Mouse (Mus musculus): ENCODE results near the gene Srrm2. TPM values are rescaled to one million over a fixed set of nuclear protein-coding genes. Genes with fewer than 3 reads are reported as not detected.

Srrm2 gene
- total RNA-seq, 1 experiment from 2014 or later, result 303 TPM

DNA sequence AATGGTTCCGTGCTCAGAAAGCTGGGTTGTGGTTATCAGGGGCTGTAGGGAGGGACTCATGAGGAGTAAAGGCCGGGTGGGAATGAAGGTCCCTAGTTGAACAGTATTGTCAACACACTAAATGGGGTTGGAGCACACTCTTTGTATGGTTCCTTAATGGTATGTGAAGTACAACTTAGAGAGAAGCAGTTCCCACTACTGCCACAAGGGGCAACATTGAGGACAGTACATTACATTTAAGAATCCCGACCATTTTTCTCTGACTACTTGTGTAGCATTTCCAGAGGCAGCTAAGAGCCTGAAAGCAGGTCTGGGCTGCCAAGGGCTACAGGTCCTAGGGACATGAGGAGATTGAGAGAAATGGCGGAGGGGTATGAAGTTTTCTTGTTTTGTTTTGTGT is 50.8 kb downstream of the Srrm2 start:
- peak; percentile 73; the same call in 1 of the 2 replicates for ATAC-seq (ENCODE audit: extremely low read depth, insufficient number of reproducible peaks, low FRiP score, poor library complexity, severe bottlenecking)

GRCm38 (mm10) chr17:23843141-23843811 is 52.9 kb downstream of the Srrm2 start:
- ATAC-seq (ENCODE audit: extremely low read depth, insufficient number of reproducible peaks, low FRiP score, poor library complexity, severe bottlenecking), result no peak

DNA sequence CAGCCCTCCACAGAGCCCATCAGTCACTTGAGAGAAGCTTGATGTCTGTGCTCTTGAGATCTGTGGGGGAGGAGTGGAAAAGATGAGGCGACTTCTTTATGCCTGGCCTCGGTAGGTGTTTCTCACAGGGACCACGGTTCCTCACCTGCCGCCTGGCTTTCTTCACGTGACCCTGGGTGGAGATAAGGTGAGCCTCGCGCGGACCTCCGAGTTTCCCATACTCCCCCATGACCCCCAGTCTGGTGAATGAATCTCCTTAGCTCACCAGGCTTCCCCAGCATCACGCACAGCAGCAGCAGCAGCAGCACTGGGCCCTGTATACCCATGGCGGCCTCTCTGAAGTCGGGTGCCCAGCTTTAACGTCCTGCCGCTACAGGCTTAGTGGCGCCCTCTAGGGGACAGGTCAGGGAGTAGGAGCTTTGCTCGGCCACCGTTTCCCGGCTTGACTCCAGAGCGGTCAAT is 53.5 kb downstream of the Srrm2 start, which contains the start of the genes Prss32 and Prss41:
Gene Prss32 (plus strand): TSS at position 44 of the 462 bp plus-strand sequence.
Gene Prss41 (minus strand): TSS at position 361 of the 462 bp plus-strand sequence.
- peak; percentile 60 for ATAC-seq (ENCODE audit: extremely low read depth, insufficient number of reproducible peaks, low FRiP score, poor library complexity, severe bottlenecking)

DNA sequence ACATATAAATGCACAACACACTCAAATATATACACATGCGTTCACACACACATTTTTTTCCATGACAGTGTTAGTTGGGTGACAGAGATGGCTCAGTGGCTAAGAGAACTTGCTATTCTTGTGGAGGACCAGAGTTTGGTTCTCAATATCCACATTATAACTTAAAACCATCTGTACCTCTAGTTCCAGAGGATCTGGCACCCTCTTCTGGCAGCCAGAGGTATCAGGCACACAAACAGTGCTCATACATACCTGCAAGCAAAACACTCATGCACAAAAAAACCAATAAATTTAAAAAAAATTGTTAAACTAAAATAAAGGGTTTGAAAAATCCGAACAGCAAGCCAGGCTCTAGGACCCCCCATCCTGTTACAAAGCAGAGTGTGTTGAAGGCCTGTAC is 59.7 kb downstream of the Srrm2 start:
- ATAC-seq (ENCODE audit: extremely low read depth, insufficient number of reproducible peaks, low FRiP score, poor library complexity, severe bottlenecking), result no peak

DNA sequence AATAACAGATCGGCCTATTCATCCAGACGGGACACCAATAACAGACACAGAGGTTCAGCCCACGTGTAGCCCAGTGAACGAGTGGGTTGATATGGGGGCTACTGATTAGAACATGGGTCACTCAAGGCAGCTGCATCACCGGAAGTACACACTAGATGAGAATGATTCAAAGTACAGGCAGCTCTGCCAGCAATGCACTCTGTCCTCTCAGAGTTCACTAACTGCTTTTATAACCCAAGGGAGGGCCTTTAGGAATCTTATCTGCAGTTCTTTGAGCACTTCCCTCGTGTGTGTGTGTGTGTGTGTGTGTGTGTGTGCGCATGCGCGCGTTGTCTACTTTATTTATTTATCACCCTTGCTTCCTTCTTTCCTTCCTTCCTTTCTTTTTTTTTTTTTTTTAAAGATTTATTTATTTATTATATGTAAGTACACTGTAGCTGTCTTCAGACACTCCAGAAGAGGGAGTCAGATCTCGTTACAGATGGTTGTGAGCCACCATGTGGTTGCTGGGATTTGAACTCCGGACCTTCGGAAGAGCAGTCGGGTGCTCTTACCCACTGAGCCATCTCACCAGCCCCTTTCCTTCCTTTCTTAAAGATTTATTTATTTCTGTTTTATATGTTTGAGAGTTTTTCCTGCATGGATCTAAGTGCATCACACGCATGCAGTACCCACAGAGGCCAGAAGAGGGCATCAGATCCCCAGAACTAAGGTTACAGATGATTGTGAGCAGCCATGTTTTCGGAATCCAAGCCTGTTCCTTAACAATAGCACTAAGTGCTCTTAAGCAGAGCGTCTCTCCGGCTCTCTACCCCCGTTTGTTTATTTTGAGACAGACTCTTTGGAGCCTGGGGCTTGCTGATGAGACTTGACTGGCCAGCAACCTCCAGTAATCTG is 60.8 kb downstream of the Srrm2 start:
- no peak for ATAC-seq (ENCODE audit: extremely low read depth, insufficient number of reproducible peaks, low FRiP score, poor library complexity, severe bottlenecking)

DNA sequence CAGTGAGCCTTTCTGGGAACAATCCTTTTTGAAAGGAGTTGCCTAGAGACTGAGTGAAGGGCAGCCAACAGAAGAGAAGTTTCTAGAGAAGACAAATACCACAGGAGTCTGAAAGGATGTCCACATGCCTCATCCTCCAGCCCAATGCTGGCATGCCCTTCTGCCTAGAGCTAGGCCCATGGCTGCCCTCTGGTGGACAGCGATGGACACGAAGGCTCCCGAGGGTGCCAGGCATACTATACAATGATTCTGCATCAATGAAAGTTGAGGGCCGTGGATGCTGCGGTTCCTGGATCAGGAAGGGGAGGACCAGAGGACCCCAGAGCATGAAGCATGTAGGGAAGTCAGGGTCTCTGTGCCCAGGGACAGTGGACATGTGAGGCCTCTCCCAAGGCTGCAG is 63.0 kb downstream of the Srrm2 start:
- peak; percentile 47; the same call in 1 of the 2 replicates for ATAC-seq (ENCODE audit: extremely low read depth, insufficient number of reproducible peaks, low FRiP score, poor library complexity, severe bottlenecking)

GRCm38 (mm10) chr17:23854229-23854765 is 64.0 kb downstream of the Srrm2 start:
- no peak for ATAC-seq (ENCODE audit: extremely low read depth, insufficient number of reproducible peaks, low FRiP score, poor library complexity, severe bottlenecking)

DNA sequence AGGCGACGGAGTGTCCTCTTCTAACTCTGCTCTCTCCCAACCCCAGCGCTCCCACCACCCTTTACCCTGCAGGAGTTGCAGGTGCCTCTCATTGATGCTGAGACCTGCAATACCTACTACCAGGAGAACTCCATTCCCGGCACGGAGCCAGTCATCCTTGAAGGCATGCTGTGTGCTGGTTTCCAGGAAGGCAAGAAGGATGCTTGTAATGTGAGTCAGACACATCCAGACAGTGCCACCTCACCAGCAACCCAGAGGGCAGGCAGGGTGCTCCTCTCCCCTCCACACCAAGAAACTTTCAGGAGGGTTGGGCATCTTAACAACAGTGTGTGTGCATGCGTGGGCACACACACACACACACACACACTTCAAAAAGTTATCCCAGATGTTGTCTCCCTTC is 66.9 kb downstream of the Srrm2 start:
- ATAC-seq (ENCODE audit: extremely low read depth, insufficient number of reproducible peaks, low FRiP score, poor library complexity, severe bottlenecking), result no peak

- ATAC-seq (ENCODE audit: extremely low read depth, insufficient number of reproducible peaks, low FRiP score, poor library complexity, severe bottlenecking), result no peak
Observed at GRCm38 (mm10) chr17:23857913-23858312, 67.6 kb downstream of the Srrm2 start.

GRCm38 (mm10) chr17:23862926-23863325 is 72.6 kb downstream of the Srrm2 start:
- ATAC-seq (ENCODE audit: extremely low read depth, insufficient number of reproducible peaks, low FRiP score, poor library complexity, severe bottlenecking), result no peak

DNA sequence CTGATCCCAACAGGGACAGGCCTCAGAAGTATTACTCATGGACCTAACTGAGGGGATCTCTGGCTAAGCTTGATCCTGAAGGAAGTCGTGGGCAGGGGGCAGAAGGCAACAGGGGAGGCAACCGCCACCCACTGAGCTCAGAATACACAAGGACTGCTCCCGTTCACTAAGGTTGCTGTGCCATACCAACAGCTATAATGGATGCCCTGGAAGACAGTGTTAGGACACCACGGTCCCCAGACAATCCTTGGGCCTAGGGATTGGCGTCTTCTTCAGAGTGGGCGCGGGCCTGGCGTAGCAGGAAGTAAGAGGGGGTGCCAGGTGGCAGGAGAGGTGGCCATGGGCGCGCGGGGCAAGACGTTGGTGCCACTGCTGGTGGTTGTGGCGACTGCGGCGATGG is 77.4 kb downstream of the Srrm2 start, which contains the start of gene Prss21:
Gene Prss21 (plus strand): TSS at position 301 of the 400 bp plus-strand sequence.
- ATAC-seq (ENCODE audit: extremely low read depth, insufficient number of reproducible peaks, low FRiP score, poor library complexity, severe bottlenecking), result no peak

DNA sequence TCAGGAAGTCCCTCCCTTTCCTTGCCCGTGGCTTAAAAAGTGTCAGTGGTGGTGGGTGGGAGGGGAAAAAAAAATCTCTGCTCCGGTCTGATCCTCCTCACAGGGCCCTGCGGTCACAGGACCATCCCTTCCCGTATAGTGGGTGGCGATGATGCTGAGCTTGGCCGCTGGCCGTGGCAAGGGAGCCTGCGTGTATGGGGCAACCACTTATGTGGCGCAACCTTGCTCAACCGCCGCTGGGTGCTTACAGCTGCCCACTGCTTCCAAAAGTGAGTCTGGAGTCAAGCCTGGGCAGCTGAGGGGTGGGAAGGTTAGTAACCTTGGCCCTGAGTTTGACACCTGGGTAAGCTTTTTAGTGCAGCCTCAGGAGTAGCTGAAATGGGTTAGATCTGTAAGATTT is 78.2 kb downstream of the Srrm2 start:
- ATAC-seq (ENCODE audit: extremely low read depth, insufficient number of reproducible peaks, low FRiP score, poor library complexity, severe bottlenecking), result no peak

Other genes with a start within 250 kb of the Srrm2 start
- gene Zfp213, start 226.3 kb upstream of the Srrm2 start, total RNA-seq (2017), result 5.1 and 5.6 TPM in 2 replicates
- gene Zfp13, start 191.0 kb upstream of the Srrm2 start, total RNA-seq (2017), result not detected in 2 replicates
- not detected in 2 replicates for gene Zscan10, start 189.7 kb upstream of the Srrm2 start, total RNA-seq (2017)
- 11.4 and 14.9 TPM in 2 replicates for gene Mmp25, start 145.3 kb upstream of the Srrm2 start, total RNA-seq (2017)
- 0.37 TPM in 1 of 2 replicates, not detected in the other for gene Bicdl2, start 130.0 kb upstream of the Srrm2 start, total RNA-seq (2017)
- gene Hcfc1r1, start 116.9 kb upstream of the Srrm2 start, total RNA-seq (2017), result 21.9 and 32.2 TPM in 2 replicates
- 15.2 and 16.0 TPM in 2 replicates for gene Thoc6, start 116.7 kb upstream of the Srrm2 start, total RNA-seq (2017)
- 10.5 and 13.4 TPM in 2 replicates for gene Tnfrsf12a, start 113.1 kb upstream of the Srrm2 start, total RNA-seq (2017)
- not detected in 2 replicates for gene Cldn6, start 111.3 kb upstream of the Srrm2 start, total RNA-seq (2017)
- not detected in 2 replicates for gene Cldn9, start 106.5 kb upstream of the Srrm2 start, total RNA-seq (2017)
- gene 1520401A03Rik, start 67.7 kb upstream of the Srrm2 start, total RNA-seq (2017), result not detected in 2 replicates
- 6.5 and 8.0 TPM in 2 replicates for gene Pkmyt1, start 64.2 kb upstream of the Srrm2 start, total RNA-seq (2017)
- 0.70 TPM in 1 of 2 replicates, not detected in the other for gene Paqr4, start 49.7 kb upstream of the Srrm2 start, total RNA-seq (2017)
- gene Kremen2, start 44.7 kb upstream of the Srrm2 start, total RNA-seq (2017), result 0.23 TPM in 1 of 2 replicates, not detected in the other
- gene Flywch1, start 18.9 kb upstream of the Srrm2 start, total RNA-seq (2017), result 16.8 and 18.3 TPM in 2 replicates
- not detected in 2 replicates for gene Flywch2, start 4.5 kb upstream of the Srrm2 start, total RNA-seq (2017)
- gene Elob, start 38.6 kb downstream of the Srrm2 start, total RNA-seq (2017), result 93.3 and 94.9 TPM in 2 replicates
- not detected in 2 replicates for gene Prss33, start 45.5 kb downstream of the Srrm2 start, total RNA-seq (2017)
- 0.37 and 0.93 TPM in 2 replicates for gene Prss32, start 53.3 kb downstream of the Srrm2 start, total RNA-seq (2017)
- not detected in 2 replicates for gene Prss41, start 53.6 kb downstream of the Srrm2 start, total RNA-seq (2017)
- gene Prss21, start 77.5 kb downstream of the Srrm2 start, total RNA-seq (2017), result not detected in 2 replicates
- gene Dcpp1, start 90.3 kb downstream of the Srrm2 start, total RNA-seq (2017), result not detected in 2 replicates
- gene Dcpp2, start 90.3 kb downstream of the Srrm2 start, total RNA-seq (2017), result not detected in 2 replicates
- gene Dcpp3, start 126.9 kb downstream of the Srrm2 start, total RNA-seq (2017), result not detected in 2 replicates
- gene Sbp, start 151.1 kb downstream of the Srrm2 start, total RNA-seq (2017), result not detected in 2 replicates
- gene Sbpl, start 164.7 kb downstream of the Srrm2 start, total RNA-seq (2017), result not detected in 2 replicates
- not detected in 2 replicates for gene Prss30, start 190.0 kb downstream of the Srrm2 start, total RNA-seq (2017)
- gene Prss22, start 207.6 kb downstream of the Srrm2 start, total RNA-seq (2017), result 3.2 and 3.7 TPM in 2 replicates
- 3.7 and 4.9 TPM in 2 replicates for gene Prss27, start 247.6 kb downstream of the Srrm2 start, total RNA-seq (2017)

Measured in neutrophil, adult 5-6 weeks (primary cell).